Mouse (Mus musculus) liver, adult 2 months (tissue): ENCODE data around the gene Bag1. TPM values are rescaled to one million over a fixed set of nuclear protein-coding genes. Genes with fewer than 3 reads are reported as not detected.

Experiments
- DNase-seq: peaks from one replicate; pipeline ENCODE4 v3.0.0-alpha.2; 2011; ENCODE audit warnings: low read depth, low spot score; ENCODE audit errors: extremely low read depth
- H3K27ac ChIP-seq: fragments of 200-500 bp; replicated peaks from 2 replicates; pipeline ENCODE4 v1.5.1; 2012; ENCODE audit warnings: low read depth, mild to moderate bottlenecking, control low read depth, inconsistent platforms, low read length; ENCODE audit not compliant: insufficient read depth
- H3K27me3 ChIP-seq: fragments of 200-500 bp; 2 replicates; pipeline ENCODE4 v1.6.1; 2012; ENCODE audit warnings: mild to moderate bottlenecking, moderate library complexity, low read length, inconsistent platforms; ENCODE audit not compliant: control insufficient read depth, insufficient read depth
- H3K36me3 ChIP-seq: fragments of 200-500 bp; 2 replicates; pipeline ENCODE4 v1.6.1; 2012; ENCODE audit warnings: low read length, inconsistent platforms; ENCODE audit not compliant: control insufficient read depth, insufficient read depth
- H3K4me1 ChIP-seq: fragments of 200-500 bp; 2 replicates; pipeline ENCODE4 v1.6.1; 2011; ENCODE audit warnings: low read length; ENCODE audit not compliant: control insufficient read depth, insufficient read depth
- H3K4me3 ChIP-seq: fragments of 200-500 bp; 2 replicates; pipeline ENCODE4 v1.5.1; 2011; ENCODE audit warnings: low read depth, mild to moderate bottlenecking, control low read depth, low read length, moderate library complexity; ENCODE audit not compliant: insufficient read depth
- H3K79me2 ChIP-seq: fragments of 200-500 bp; 2 replicates; pipeline ENCODE4 v1.6.1; 2012; ENCODE audit warnings: inconsistent platforms, mild to moderate bottlenecking, low read length, moderate library complexity; ENCODE audit not compliant: control insufficient read depth, insufficient read depth
- H3K9ac ChIP-seq: fragments of 200-500 bp; 2 replicates; pipeline ENCODE4 v1.6.1; 2012; ENCODE audit warnings: low read depth, mild to moderate bottlenecking, control low read depth, inconsistent platforms, low read length
- CTCF ChIP-seq: fragments of 200-500 bp; IDR thresholded peaks from 2 replicates; pipeline ENCODE4 v1.5.1; 2011; ENCODE audit warnings: low read depth, low read length, control low read depth
- POLR2A ChIP-seq: fragments of 200-500 bp; IDR thresholded peaks from 2 replicates; pipeline ENCODE4 v1.6.1; 2011; ENCODE audit warnings: low read length, control low read depth; ENCODE audit not compliant: insufficient read depth; ENCODE audit errors: extremely low read depth
- WGBS: fragments of 180-500 bp; shearing (Covaris S2); methylation state at CpG from one replicate; pipeline ENCODE4 v1.1.7; 2018; 5-methylcytosine and 5-hydroxymethylcytosine counted together
- polyA plus RNA-seq: library from polyadenylated mRNA; depleted of rRNA; stranded (reverse); fragments of >200 nt; gene quantifications from 2 replicates; pipeline ENCODE4 v1.2.3, GENCODE M21; 2012
- total RNA-seq: library from RNA; depleted of rRNA; stranded (reverse); fragments of >200 nt; gene quantifications from 2 replicates; pipeline ENCODE4 v1.2.3, GENCODE M21; 2014

Bag1 gene
- total and polyA plus RNA-seq, 2 experiments = 59.6 to 101 TPM

DNA sequence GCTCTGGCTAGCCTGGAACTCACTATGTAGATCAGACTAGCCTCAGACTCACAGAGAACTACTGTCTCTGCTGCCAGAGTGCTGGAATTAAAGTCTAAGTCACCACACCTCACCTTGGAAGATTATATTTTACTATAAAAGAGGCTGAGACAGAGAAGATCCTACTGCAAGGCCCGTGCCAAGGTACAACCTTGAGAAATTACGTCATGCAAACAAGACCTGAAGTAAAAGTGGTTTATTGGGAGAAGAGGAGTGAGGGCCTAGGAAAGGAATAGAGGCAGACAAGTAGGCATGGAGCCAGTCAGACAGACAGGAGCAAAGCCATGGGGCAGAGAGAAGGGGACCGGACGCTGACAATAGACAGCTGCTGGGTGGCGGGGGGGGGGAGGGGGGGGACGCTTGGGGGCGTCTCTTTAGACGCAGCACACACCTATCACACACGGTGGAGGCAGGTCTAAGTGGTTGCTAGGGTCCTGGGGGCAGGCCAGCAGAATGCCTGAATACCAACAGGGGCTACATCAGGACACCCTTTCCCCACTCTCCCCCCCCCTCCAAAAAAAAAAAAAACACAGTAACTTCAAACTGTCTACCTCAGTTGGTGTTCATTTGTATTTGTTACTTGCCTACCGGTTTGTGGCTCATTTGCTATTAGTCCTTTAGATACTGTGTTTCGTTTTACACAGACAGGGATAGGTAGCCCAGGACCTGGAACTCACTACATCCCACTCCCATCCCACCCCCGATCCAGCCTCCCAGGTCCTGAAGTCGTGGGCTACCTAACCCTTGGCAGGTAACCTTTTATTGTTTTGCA, 21.9 kb upstream of the Bag1 start:
- peak; percentile 59 for DNase-seq
- H3K36me3 ChIP-seq = peaks cover 7% of the 10 kb centered on the region; the same call in 1 of the 2 replicates

DNA sequence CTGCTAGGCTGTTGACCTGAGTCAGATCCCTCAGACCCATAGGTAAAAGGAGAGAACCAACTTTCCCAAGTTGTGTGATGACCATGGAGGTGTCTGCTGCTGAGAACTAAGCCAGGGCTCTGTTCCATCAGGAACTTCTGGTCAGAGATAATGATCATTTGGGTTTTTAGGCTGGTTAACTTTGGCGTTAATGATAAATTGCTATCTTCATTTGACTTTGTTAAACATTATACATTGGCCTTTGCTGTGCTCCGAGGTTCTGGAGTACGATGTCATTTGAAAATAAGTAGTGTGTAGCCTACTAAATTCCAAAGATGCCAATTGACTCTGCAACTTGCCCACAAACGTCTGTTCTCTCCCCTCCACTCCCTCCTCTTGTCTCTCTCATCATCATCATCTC, 21.1 kb upstream of the Bag1 start:
- Histone ChIP-seq H3K4me3 (no peak overlapping the region), H3K79me2 (peaks cover 17% of the 10 kb centered on the region), H3K4me1 (peaks cover 13% of the 10 kb centered on the region), H3K9ac (no peak overlapping the region), H3K27ac (peak overlapping the region; percentile 97; the same call in 1 of the 2 replicates), H3K36me3 (peaks cover 10% of the 10 kb centered on the region; the same call in 1 of the 2 replicates), H3K27me3 (no peaks in the 10 kb centered on the region)
- TF ChIP-seq POLR2A (no peak), CTCF (no peak)
- WGBS = 13% methylated on average over 4 of the region's 4 CpGs
- peak; percentile 46 for DNase-seq

More for the DNA sequence above, 21.9 kb upstream of the Bag1 start:
- peaks cover 17% of the 10 kb centered on the region for H3K79me2 ChIP-seq
- 3% methylated on average over 11 of the region's 13 CpGs for WGBS
- TF ChIP-seq CTCF (no peak), POLR2A (no peak)
- H3K27me3 ChIP-seq = no peaks in the 10 kb centered on the region
- H3K4me1 ChIP-seq = peaks cover 16% of the 10 kb centered on the region
- H3K27ac ChIP-seq = peak overlapping the region; percentile 97
- H3K4me3 ChIP-seq = peak overlapping the region; percentile 98
- H3K9ac ChIP-seq = peak overlapping the region; percentile 91

DNA sequence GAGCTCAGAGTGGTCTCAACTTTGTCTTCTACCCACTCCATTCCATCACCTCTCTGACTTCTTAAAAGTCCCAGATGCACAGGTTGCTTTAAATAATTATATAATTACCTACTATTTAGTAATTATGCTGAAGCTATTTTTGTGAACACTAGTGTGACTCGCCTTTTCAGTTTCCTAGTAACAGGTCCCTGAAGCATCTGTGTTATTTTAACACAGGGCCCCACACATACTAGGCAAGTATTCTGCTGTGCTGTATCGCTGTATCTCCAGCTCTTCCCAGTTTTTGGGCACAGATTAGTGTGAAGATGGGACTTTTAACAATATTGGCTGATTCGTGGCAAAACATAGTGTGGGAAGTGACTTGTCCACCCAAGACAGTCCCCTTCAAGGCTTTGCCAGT, 15.4 kb upstream of the Bag1 start:
- Histone ChIP-seq H3K9ac (no peak overlapping the region), H3K79me2 (no peaks in the 10 kb centered on the region), H3K4me1 (no peaks in the 10 kb centered on the region), H3K4me3 (no peak overlapping the region), H3K27ac (no peak overlapping the region), H3K27me3 (no peaks in the 10 kb centered on the region), H3K36me3 (peaks cover 50% of the 10 kb centered on the region)
- WGBS = 92% methylated on average over 3 of the region's 3 CpGs
- no peak for DNase-seq
- TF ChIP-seq POLR2A (no peak), CTCF (no peak)

DNA sequence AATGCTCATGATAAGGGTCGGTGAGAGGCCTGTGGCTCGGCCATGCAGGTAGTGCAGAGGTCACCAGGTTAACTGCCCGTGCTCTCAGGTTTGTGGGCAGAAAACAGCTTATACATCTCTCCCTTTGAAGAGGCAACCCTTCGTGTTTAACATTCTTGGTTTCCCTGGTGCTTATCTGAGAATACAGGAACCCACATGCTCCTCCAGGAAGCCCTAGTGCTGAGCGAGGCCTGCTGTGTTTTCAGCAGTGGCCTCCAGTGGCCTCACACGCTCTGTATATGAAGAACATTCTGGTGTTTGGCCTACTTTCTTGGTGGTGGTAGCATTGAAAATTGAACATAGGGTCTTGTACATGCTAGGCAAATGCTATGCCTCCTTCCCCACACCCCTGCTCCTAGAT, 7.8 kb upstream of the Bag1 start:
- Histone ChIP-seq H3K4me3 (no peak overlapping the region), H3K4me1 (no peaks in the 10 kb centered on the region), H3K79me2 (no peaks in the 10 kb centered on the region), H3K9ac (no peak overlapping the region), H3K36me3 (peaks cover 56% of the 10 kb centered on the region), H3K27me3 (no peaks in the 10 kb centered on the region), H3K27ac (no peak overlapping the region)
- 82% methylated on average over 6 of the region's 6 CpGs for WGBS
- DNase-seq = no peak
- TF ChIP-seq CTCF = no peak
- no peak for TF ChIP-seq POLR2A

DNA sequence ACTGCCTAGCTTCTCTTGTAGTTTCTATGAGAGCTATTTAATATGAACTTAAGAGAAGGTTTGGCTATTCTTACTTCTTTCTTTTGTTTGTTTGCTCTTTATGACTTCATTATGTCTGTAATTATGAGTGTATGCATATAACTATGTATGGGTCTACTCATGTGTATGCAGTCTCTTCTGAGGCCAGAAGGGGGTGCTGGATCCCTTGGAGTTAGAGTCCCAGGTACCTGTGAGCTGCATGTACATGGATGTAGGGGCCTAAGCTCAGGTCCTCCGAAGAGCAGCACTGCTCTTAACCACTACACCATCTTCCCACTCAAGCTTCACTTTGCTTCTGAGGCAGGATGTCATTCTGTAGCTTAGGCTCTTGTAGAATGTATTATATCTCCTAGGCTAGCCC, 5.4 kb upstream of the Bag1 start:
- WGBS = 80% methylated on average over 1 of the region's 1 CpGs
- no peak overlapping the region for H3K27ac ChIP-seq
- H3K9ac ChIP-seq = no peak overlapping the region
- peaks cover 6% of the 10 kb centered on the region; the same call in 1 of the 2 replicates for H3K79me2 ChIP-seq
- TF ChIP-seq POLR2A = no peak
- TF ChIP-seq CTCF = peak; percentile 64
- no peak overlapping the region for H3K4me3 ChIP-seq
- H3K4me1 ChIP-seq = no peaks in the 10 kb centered on the region; the same call in 1 of the 2 replicates
- peak; percentile 41 for DNase-seq
- peaks cover 40% of the 10 kb centered on the region for H3K36me3 ChIP-seq
- no peaks in the 10 kb centered on the region for H3K27me3 ChIP-seq

DNA sequence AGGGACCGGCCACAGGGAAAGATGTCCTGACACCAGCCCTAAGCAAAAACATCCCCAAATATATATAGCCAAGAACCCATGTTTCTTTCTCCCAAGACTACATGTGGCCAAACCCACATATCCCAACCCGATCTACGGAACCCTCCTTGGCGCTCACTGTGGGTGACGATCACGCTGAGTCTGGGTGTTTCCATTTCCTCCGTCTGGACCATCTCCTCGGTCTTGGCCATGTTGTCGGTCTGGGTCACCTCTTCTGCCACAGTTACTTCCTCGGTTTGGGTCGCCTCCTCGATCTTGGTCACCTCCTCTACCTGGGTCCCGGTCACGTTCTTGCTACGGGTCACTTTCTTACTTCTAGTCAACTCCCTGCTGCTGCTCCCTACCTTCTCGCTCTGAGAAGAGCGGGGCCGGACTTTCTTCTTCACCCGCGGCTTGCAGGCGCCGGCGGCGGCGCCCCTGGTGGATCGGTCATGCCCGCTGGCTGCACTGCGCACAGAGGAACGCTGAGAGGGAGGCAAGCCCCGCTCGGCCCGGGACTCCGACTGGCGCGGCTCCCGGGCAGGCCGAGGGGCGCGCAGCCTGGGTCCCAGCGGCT, 432 bp downstream of the Bag1 start:
- DNase-seq = peak; percentile 41
- peaks cover 4% of the 10 kb centered on the region for H3K4me1 ChIP-seq
- WGBS = under 1% methylated on average over 40 of the region's 40 CpGs

More for the DNA sequence above, 432 bp downstream of the Bag1 start:
- peak overlapping the region; percentile 88 for H3K9ac ChIP-seq
- H3K27me3 ChIP-seq = no peaks in the 10 kb centered on the region
- TF ChIP-seq CTCF = peak; percentile 15; the same call in 1 of the 2 replicates
- TF ChIP-seq POLR2A = no peak
- H3K36me3 ChIP-seq = peaks cover 29% of the 10 kb centered on the region
- peak overlapping the region; percentile 63 for H3K27ac ChIP-seq
- peak overlapping the region; percentile 71 for H3K4me3 ChIP-seq
- H3K79me2 ChIP-seq = peaks cover 10% of the 10 kb centered on the region; the same call in 1 of the 2 replicates
